Mouse (Mus musculus): Measurements from ENCODE around the gene Fkbpl.

The Fkbpl gene

DNA sequence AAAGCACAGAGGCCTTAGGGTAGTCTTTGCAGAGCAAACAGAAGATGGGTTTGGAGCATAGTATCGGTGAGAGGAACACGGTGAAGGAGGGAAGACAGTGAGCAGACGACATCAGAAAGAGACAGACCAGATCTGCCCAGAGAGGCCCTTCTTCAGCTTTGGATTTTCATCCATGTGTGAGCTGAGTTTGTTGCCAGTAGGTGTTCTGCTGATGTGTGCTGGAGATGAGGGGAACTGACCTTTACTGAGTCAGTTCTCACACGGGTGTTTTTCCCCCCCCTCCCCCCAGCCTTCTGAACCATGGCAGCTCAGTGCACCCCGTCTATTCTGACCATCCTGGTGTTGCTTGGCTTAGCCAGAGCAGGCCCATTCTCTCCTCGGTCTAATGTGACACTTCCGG lies 25.7 kb downstream of the Fkbpl start, which contains the start of gene Tnxb:
Gene Tnxb (plus strand): TSS at position 301 of the 400 bp plus-strand sequence.
- no peak for DNase-seq

DNA sequence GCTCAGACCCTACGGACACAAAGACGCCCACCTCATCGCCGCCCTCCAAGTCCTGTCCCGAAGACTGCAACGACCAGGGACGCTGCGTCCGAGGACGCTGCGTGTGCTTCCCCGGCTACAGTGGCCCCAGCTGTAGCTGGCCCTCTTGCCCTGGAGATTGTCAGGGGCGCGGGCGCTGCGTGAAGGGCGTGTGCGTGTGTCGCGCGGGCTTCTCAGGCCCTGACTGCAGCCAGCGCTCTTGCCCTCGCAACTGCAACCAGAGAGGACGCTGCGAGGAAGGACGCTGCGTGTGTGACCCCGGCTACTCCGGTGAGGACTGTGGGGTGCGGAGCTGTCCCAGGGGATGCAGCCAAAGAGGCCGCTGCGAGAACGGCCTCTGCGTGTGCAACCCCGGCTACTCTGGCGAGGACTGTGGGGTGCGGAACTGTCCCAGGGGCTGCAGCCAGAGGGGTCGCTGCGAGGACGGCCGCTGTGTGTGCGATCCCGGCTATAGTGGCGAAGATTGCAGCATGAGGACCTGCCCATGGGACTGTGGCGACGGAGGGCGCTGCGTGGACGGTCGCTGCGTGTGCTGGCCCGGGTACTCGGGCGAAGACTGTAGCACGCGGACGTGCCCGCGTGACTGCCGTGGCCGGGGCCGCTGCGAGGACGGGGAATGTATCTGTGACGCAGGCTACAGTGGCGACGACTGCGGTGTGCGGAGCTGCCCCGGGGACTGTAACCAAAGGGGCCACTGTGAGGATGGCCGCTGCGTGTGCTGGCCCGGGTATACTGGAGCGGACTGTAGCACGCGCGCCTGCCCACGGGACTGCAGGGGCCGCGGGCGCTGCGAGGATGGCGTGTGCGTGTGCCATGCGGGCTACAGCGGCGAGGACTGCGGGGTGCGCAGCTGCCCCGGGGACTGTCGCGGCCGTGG lies 26.8 kb downstream of the Fkbpl start:
- DNase-seq, result no peak

GRCm38 (mm10) chr17:34672246-34672792 lies 27.8 kb downstream of the Fkbpl start:
- DNase-seq, result no peak

GRCm38 (mm10) chr17:34673139-34673538 lies 28.6 kb downstream of the Fkbpl start:
- no peak for DNase-seq

DNA sequence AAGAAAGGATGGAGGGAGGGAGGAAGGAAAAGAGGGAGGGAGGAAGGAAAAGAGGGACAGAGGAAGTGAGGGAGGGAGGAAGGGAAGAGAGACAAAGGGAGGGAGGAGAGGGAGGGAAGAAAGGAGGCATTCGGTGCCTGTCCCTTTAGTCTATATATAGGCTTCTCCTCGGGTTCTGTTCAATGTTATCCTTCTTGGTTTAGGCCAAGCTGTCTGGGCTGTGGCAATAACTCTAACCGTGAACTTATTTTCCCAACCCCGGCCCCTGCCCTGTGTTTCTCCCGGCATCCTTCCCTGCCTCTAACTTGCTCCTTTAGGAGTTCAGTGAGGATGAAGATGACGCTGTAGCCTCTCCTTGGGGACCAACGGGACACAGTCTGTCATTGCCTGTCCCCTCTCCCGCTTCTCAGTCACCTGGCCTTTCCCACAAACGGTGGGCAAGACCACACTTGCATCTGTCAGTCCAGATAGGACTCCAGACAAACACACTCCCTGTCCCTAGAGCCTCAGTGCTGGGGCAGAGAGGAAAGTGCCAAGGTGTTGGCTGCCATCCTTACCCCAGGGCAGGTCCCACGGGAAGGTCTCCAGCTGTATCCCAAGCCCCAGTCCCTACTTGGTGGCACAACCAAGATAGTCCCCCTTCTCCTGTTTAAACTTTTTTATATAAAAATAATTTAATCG lies 30.1 kb downstream of the Fkbpl start:
- no peak for DNase-seq

- no peak for DNase-seq
Observed at GRCm38 (mm10) chr17:34675205-34676092, 30.9 kb downstream of the Fkbpl start.

DNA sequence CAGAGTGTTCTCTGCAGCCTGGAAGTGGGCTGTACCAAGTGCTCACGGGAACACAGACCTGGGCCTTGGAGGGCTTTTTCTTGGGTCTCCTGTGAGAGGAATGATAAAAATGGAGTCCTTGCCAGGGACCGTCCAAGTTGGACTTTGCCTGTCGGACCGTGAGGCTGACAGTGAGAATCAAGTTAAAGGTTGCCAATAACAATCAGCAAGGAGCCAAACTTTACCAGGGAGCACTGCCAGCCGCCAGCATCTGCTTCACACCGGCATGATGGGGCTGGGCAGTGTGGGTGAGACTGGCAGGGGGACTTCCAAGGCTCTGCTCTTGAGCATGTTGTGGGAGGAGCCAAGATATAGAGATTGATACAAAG lies 31.5 kb downstream of the Fkbpl start:
- peak; percentile 77 for DNase-seq

DNA sequence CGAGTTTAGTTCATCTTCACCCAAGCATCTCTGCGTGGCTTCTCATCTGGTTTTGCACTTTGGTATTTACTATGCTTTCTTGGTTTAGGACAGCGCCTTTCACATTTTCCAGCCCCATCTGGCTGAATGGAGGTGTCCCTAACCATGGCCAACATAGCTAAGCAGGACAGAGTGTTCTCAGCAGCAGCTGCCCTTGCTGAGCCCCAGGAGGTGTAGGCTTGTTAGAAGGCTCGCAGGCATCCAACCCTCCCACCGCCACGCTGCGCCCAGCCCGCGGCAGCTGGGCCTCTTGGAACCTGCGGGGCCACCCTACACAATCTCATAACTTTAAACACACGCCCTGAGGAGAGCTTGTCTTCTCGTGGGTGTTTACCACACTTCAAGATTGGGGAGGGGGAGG lies 32.1 kb downstream of the Fkbpl start:
- DNase-seq, result no peak

DNA sequence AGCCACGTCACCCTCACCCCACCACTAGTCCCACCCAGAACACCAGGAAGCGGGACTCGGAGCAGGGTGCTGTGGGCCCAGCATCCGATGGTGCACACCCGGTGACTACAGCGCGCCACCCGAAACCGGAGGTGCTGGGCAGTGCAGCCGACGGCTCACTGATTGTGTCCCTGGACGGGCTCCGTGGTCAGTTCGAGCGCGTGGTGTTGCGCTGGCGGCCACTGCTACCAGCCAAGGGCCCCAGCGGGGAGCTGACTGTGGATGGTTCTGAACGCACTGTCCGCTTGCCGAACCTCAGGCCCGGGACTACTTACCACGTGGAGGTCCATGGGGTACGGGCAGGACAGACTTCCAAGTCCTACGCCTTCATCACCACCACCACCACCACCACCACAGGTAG lies 35.6 kb downstream of the Fkbpl start:
- no peak for DNase-seq

DNA sequence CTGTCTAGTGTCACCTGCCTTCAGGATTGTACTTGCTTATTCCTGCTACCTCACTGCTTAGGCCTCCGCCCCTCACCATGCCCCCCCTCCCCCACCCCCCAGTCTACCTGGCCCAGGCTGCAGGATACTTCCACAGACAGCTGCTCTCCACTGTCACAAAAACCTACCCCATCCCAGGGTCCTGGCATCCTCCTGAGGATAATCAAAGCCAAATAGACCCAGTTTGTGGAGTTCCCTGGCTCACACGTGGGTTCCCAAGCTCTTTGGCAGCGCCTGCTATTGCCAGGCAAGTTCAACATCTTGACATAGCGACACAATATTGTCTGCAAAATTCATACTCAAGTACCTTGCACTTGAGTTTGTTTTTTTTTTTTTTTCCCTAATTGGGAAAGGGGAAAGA lies 36.1 kb downstream of the Fkbpl start:
- no peak for DNase-seq

- peak; percentile 71 for DNase-seq
Observed at GRCm38 (mm10) chr17:34681132-34681571, 36.6 kb downstream of the Fkbpl start.

GRCm38 (mm10) chr17:34681881-34682536 lies 37.4 kb downstream of the Fkbpl start:
- DNase-seq, result peak; percentile 35

DNA sequence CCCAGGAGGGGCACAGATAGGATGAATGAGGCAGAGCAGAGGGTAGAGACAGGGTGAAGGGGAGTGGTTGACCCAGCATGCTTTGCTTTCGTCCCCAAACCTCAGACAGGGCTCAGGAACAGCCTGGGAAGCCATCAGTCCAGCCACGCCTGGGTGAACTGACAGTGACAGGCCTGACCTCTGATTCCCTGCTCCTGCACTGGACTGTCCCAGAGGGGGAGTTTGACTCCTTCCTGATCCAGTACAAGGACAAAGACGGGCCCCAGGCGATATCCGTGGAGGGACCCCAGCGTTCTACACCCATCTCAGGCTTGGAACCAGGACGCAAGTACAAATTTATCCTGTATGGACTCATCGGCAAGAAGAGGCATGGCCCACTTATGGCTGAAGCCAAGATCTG lies 38.6 kb downstream of the Fkbpl start:
- DNase-seq, result no peak

GRCm38 (mm10) chr17:34683686-34684220 lies 39.2 kb downstream of the Fkbpl start:
- DNase-seq, result no peak

GRCm38 (mm10) chr17:34684253-34684893 lies 39.8 kb downstream of the Fkbpl start:
- DNase-seq, result no peak

GRCm38 (mm10) chr17:34685120-34686110 lies 40.9 kb downstream of the Fkbpl start:
- DNase-seq, result no peak

DNA sequence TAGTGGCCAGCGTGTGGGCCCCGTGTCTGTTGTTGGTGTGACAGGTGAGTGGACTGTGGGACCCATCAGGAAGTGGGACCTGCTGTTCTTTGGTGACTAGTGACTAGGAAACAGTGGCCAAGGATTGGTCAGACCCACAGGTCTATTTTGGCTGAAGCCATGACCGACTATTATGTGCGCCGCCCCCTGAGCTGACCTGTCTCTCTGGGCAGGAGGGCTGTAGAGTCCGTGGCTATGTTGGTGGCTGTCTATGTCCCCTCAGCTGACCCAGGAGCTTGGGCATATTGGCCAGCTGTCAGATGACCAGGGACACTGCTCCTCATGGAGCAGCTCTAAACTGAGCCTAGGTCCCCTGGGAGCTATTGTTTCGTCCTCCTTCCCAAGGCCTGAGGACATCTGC lies 44.3 kb downstream of the Fkbpl start:
- DNase-seq, result no peak

DNA sequence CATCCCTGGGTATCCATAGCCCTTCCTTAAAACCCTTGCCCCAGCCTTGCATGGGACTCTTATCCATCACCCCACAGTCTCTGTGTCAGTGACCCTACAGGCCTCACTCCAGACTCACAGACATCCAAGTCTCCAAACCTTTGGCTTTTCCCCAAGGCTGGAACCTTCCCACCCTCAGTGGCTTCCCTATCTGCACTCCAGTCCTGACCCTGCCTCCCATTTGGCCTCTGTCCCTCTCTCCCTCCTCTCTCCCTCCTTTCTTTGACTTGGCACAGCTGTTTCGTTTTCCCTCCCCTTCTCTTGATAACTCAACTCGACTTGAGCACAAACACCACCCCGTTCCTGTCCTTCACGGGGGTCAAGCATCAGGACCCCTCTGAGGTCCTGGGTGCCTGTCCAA lies 45.9 kb downstream of the Fkbpl start:
- peak; percentile 56 for DNase-seq

GRCm38 (mm10) chr17:34692906-34693305 lies 48.3 kb downstream of the Fkbpl start:
- DNase-seq, result peak; percentile 51

All from kidney, adult 11 months (tissue).